8 mouse cellular contexts compared by ENCODE assay signal in genomic region chr3:145885851-145886464, GRCm38 (mm10). TPM values are rescaled to one million over a fixed set of nuclear protein-coding genes. Genes with fewer than 3 reads are reported as not detected.
DNase-seq lines count a peak whose midpoint lies in the region; ATAC-seq lines count a peak whose summit lies in the region.

No protein-coding gene starts in this region.

- intact Hi-C loops in left cerebral cortex, postnatal 25 days (cut with DNase I), result no loop called here

- no peak for DNase-seq in liver, embryonic 11.5 days (ENCODE audit: low spot score)
- peak; percentile 59 to 71 for DNase-seq in heart, adult 9 months (ENCODE audit: low spot score in 2 of 2)
- DNase-seq in kidney, postnatal 14 days, result peak; percentile 86
- no peak for DNase-seq in ovary, postnatal 10 days (ENCODE audit: low spot score)
- no peak for DNase-seq in left cerebral cortex, postnatal 25 days (ENCODE audit: low spot score in 2 of 2)

- H3K4me3 ChIP-seq in liver, embryonic 12.5 days, result no peak overlapping the region
- no peak overlapping the region for H3K4me3 ChIP-seq in liver, embryonic 11.5 days (ENCODE audit: low read depth, low read length)
- no peak overlapping the region for H3K4me3 ChIP-seq in stomach, embryonic 15.5 days (replicated peaks)

- no peak overlapping the region for H3K4me2 ChIP-seq in liver, embryonic 12.5 days
- H3K4me2 ChIP-seq in liver, embryonic 11.5 days, result no peak overlapping the region
- no peak overlapping the region for H3K4me2 ChIP-seq in stomach, embryonic 15.5 days

- H3K36me3 ChIP-seq in liver, embryonic 12.5 days, result peaks cover 8% of the 10 kb centered on the region; the same call in 1 of the 2 replicates
- no peaks in the 10 kb centered on the region for H3K36me3 ChIP-seq in liver, embryonic 11.5 days (ENCODE audit: control insufficient read depth, insufficient read depth, low read length)
- no peaks in the 10 kb centered on the region for H3K36me3 ChIP-seq in stomach, embryonic 15.5 days

- no peak overlapping the region for H3K9ac ChIP-seq in liver, embryonic 12.5 days
- no peak overlapping the region for H3K9ac ChIP-seq in liver, embryonic 11.5 days (ENCODE audit: low read depth, low read length)
- no peak overlapping the region for H3K9ac ChIP-seq in stomach, embryonic 15.5 days

- no peaks in the 10 kb centered on the region for H3K27me3 ChIP-seq in liver, embryonic 12.5 days (replicated peaks)
- H3K27me3 ChIP-seq in liver, embryonic 11.5 days (replicated peaks; ENCODE audit: control insufficient read depth, insufficient read depth, low read length), result no peaks in the 10 kb centered on the region
- no peaks in the 10 kb centered on the region for H3K27me3 ChIP-seq in stomach, embryonic 15.5 days (replicated peaks)

- ATAC-seq in liver, embryonic 12.5 days, result 0 out of 2 replicates have a peak, but pooled peaks have one; percentile 27
- no peak for ATAC-seq in liver, embryonic 11.5 days (replicated peaks; ENCODE audit: low FRiP score)
- no peak for ATAC-seq in stomach, embryonic 15.5 days (ENCODE audit: insufficient read depth, low FRiP score, low read depth)
- ATAC-seq in granulocyte monocyte progenitor cell, adult 5-6 weeks (replicated peaks; ENCODE audit: poor library complexity, severe bottlenecking), result no peak

- H3K4me1 ChIP-seq in liver, embryonic 12.5 days, result no peaks in the 10 kb centered on the region
- no peaks in the 10 kb centered on the region for H3K4me1 ChIP-seq in liver, embryonic 11.5 days (replicated peaks; ENCODE audit: control insufficient read depth, insufficient read depth, low read length)
- H3K4me1 ChIP-seq in stomach, embryonic 15.5 days, result 0 out of 2 replicates have a peak, but pooled peaks cover 7% of the 10 kb centered on the region

- no peaks in the 10 kb centered on the region for H3K9me3 ChIP-seq in liver, embryonic 12.5 days (replicated peaks)
- H3K9me3 ChIP-seq in liver, embryonic 11.5 days (ENCODE audit: control insufficient read depth, low read length), result no peaks in the 10 kb centered on the region
- no peaks in the 10 kb centered on the region for H3K9me3 ChIP-seq in stomach, embryonic 15.5 days

- 0 out of 2 replicates have a peak overlapping the region, but pooled peaks have one; percentile 26 for H3K27ac ChIP-seq in liver, embryonic 12.5 days
- H3K27ac ChIP-seq in liver, embryonic 11.5 days (ENCODE audit: low read depth, low read length), result no peak overlapping the region
- peak overlapping the region; percentile 75 for H3K27ac ChIP-seq in stomach, embryonic 15.5 days

- 57% methylated on average over 5 of the region's 5 CpGs for WGBS in liver, embryonic 12.5 days (ENCODE audit: insufficient replicate concordance)
- WGBS in liver, embryonic 11.5 days, result 48% methylated on average over 5 of the region's 5 CpGs
- WGBS in stomach, embryonic 15.5 days, result 40% methylated on average over 5 of the region's 5 CpGs

RNA-seq across cellular contexts. Expression of gene Bcl10, which starts 36.6 kb away (rescaled TPM):
- polyA plus RNA-seq in liver, embryonic 12.5 days (2016; fragmentation: Nextera tagmentation; extraction: Ambion mirVana), result 25.0 and 26.0 TPM in 2 replicates
- 36.5 and 39.1 TPM in 2 replicates for polyA plus RNA-seq in liver, embryonic 11.5 days (2014; fragmentation: Nextera tagmentation; extraction: Ambion mirVana)
- polyA plus RNA-seq in stomach, embryonic 15.5 days (2015; fragmentation: Nextera tagmentation; extraction: Ambion mirVana), result 50.4 and 51.3 TPM in 2 replicates
- 23.8 and 47.4 TPM in 2 replicates for total RNA-seq in granulocyte monocyte progenitor cell, adult 5-6 weeks (2014; fragmentation: Nextera tagmentation)
- 37.1 and 48.8 TPM in 2 replicates for total RNA-seq in granulocyte monocyte progenitor cell, adult 5-6 weeks (2017)
- total RNA-seq in left cerebral cortex, postnatal 25 days (2021), result 10 to 100 TPM; 13.0 to 13.7 TPM

RNA-seq across cellular contexts. Expression of gene 2410004B18Rik, which starts 51.9 kb away (rescaled TPM):
- polyA plus RNA-seq in liver, embryonic 12.5 days (2016; fragmentation: Nextera tagmentation; extraction: Ambion mirVana), result 25.6 and 27.4 TPM in 2 replicates
- polyA plus RNA-seq in liver, embryonic 11.5 days (2014; fragmentation: Nextera tagmentation; extraction: Ambion mirVana), result 37.4 and 39.6 TPM in 2 replicates
- polyA plus RNA-seq in stomach, embryonic 15.5 days (2015; fragmentation: Nextera tagmentation; extraction: Ambion mirVana), result 47.6 and 49.0 TPM in 2 replicates
- total RNA-seq in granulocyte monocyte progenitor cell, adult 5-6 weeks (2014; fragmentation: Nextera tagmentation), result 9.7 and 16.0 TPM in 2 replicates
- total RNA-seq in granulocyte monocyte progenitor cell, adult 5-6 weeks (2017), result 15.9 and 18.6 TPM in 2 replicates
- total RNA-seq in left cerebral cortex, postnatal 25 days (2021), result 10 to 100 TPM; 35.7 to 45.1 TPM

Comparison
In these comparisons a context has a peak if more than half of its experiments do, and no peak if none do; other contexts are left out.
1. DNase-seq: peak in heart, adult 9 months (2 of 2) and kidney, postnatal 14 days (single experiment); none in liver, embryonic 11.5 days (single experiment), ovary, postnatal 10 days (single experiment) and left cerebral cortex, postnatal 25 days (0 of 2).